Mouse (Mus musculus): ENCODE measurements at regions not wholly inside any gene's neighbourhood (a gene's known extent, or its start where the extent isn't known, plus 50 kb on each side); places are given as distances from the start of the nearest gene placed in this dataset.
"Not testable (repeated sequence)": the region's sequence is repeated elsewhere in the genome, so short reads cannot be mapped to it uniquely, and the experiment has no call there.

DNA sequence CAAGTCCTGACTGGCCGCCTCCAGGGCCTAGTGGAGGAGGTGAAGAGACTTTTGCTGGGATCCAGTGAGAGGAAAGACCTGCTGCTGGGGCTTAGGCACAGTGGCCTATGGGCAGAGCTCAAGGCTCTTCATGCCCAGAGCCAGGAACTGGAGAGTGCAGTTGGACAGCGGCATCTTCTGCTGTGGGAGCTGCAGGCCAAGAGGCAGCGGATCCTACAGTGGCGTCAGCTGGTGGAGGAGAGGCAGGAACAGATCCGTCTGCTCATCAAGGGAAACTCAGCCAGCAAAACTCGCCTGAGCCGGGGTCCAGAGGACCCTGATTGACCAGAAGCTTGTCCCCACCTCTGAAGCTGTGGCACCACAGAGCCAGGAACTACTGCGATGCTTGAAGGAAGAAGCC, 69.4 kb upstream of the Cnih3 start:
- TF ChIP-seq GATA1, TAL1 (IDR thresholded peaks at IDR 0.05; ENCODE audit: low read length): not testable (repeated sequence)

Measured in erythroblast, embryonic 14.5 days (primary cell).